Mouse (Mus musculus) thymus, postnatal 0 days (tissue): Measurements from ENCODE around the gene D10Jhu81e. TPM values are rescaled to one million over a fixed set of nuclear protein-coding genes. Genes with fewer than 3 reads are reported as not detected.
"Not testable (repeated sequence)": the region's sequence is repeated elsewhere in the genome, so short reads cannot be mapped to it uniquely, and the experiment has no call there.

ENCODE experiments used
- DNase-seq: peaks from one replicate; pipeline ENCODE4 v3.0.0-alpha.2; 2015; ENCODE audit warnings: low spot score
- polyA plus RNA-seq: library from polyadenylated mRNA; unstranded; fragments of >200 nt; fragmentation: Nextera tagmentation; extraction: Ambion mirVana; gene quantifications from 2 replicates; pipeline ENCODE4 v1.2.1, GENCODE M21; 2015

Gene D10Jhu81e
- 28.9 and 31.2 TPM in 2 replicates for polyA plus RNA-seq

DNA sequence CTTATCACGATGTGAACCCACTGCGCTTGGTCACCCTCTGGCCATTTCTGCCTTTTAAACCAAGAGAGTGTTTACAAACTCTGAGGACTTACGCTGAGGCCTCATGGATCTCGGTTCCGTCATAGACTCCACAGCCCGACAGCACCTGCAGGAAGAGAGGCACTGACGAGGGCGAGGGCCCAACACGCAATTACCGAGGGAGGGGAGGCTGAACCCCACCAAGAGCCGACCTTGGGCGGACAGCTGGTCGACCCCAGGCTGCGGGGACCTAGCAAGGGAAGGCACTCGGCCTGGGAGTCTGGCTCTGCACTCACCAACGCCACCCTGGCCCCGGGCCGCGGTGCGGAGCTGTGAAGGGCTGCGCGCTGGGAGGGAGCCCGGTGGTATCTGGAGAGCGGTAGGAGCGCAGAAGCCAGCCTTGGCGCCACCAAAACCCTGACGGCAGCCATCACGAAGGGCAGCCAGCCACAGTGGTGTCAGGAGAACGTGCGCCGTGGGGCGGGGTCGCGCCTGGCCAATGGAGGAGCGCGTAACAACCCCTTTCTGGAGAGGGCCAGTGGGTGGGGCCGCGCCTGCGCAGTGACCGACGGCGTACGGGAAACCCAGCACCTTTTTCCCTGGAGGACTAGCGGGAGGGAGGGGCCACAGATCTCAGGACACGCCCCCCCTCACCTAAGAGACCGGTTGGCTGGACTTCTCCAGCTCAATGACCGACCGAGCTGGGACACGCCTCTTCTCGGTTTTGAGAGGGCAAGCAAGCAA is at the start of gene D10Jhu81e:
D10Jhu81e (minus strand) TSS at position 502 of the 762 bp plus-strand sequence.
- peak; percentile 98 for DNase-seq

- DNase-seq = no peak
Measured at GRCm38 (mm10) chr10:78218576-78218975, 49.0 kb upstream of the D10Jhu81e start.

DNA sequence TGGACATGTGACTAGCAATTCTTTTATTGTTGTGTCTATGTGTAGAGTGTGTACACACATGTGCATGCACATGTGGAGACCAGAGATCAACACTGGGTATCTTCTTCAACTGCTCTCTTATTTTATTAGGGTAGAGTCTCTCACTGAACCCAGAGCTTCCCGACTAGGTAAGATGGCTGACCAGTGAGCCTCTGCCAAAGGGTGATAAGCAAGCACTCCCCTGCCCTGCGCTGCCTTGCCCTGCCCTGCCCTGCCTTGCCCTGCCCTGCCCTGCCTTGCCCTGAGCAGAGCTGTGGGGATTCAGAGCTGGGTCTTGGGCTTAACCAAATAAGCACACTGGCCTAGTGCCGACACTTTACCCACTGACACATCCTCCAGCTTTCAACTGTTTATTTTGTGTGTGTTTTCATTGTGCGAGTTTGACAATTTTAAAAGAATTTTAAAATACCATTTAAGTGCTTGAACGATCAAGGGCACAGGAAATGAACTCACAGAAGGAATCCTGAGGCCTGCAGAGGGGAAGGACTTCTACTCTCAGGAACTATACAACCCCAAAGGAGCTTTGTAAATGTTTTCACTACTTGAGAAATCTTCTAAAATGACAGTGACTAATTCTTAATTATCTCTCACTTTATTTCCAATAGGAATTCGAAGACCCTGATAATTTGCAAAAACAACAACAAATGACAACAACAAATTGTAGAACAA is 46.9 kb upstream of the D10Jhu81e start:
- DNase-seq = no peak

DNA sequence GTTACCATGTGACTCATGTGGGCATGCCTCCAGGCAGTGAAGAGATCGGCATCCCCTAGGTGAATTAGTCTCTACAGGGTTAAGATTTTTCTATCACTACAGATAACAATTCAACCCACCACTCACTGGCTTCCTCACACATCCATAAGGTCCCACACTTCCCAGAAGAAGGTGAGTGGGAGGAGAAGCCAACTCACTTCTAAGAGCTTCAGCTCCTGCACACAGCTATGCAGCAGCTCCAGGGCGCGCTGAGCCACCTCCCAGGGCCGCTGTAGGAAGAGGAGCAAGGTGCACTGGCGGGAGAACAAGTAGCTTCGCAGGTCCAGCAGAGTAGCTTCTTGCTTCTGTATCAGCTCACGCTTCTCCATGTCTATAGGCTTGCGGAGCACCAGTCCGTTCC is 44.8 kb upstream of the D10Jhu81e start:
- DNase-seq = no peak

DNA sequence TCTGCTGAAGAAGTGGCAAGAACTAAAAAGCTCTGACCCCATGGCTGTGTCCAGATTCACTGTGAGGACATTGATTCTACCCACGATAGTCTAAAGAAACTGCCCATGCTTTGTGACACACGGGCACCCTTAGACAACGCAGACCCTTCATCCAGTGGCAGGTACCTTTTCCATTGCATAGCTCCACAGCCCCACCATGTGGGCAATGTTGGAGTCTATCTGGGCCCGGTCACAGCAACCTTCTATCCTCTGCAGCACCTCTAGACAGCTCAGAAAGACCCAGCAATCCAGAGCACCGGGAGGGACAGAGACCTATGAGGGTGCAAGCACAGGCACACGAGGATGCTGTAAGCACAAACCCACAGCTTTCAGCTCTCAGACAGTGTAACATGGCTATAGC is 41.7 kb upstream of the D10Jhu81e start:
- peak; percentile 29 for DNase-seq

GRCm38 (mm10) chr10:78201182-78201581 is 31.6 kb upstream of the D10Jhu81e start:
- DNase-seq = no peak

- no peak for DNase-seq
Measured at GRCm38 (mm10) chr10:78192933-78193332, 23.4 kb upstream of the D10Jhu81e start.

GRCm38 (mm10) chr10:78186076-78186475 is 16.5 kb upstream of the D10Jhu81e start:
- not testable (repeated sequence) for DNase-seq

DNA sequence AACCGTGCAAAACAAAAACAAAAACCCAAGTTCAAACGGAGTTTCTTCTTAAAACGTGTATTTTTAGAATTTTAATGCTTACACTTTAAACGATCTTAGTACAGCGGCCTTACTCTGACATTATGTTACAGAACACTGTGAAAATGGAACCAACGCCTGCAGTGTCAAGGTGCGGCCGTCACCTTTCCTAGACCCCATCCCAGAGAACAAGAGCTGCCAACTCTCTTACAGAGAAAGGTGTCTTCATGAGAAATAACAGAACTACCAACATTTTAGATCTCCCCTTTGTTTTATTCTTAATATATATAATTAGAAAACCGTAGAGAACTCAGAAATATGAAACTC is 15.8 kb upstream of the D10Jhu81e start:
- DNase-seq = no peak

DNA sequence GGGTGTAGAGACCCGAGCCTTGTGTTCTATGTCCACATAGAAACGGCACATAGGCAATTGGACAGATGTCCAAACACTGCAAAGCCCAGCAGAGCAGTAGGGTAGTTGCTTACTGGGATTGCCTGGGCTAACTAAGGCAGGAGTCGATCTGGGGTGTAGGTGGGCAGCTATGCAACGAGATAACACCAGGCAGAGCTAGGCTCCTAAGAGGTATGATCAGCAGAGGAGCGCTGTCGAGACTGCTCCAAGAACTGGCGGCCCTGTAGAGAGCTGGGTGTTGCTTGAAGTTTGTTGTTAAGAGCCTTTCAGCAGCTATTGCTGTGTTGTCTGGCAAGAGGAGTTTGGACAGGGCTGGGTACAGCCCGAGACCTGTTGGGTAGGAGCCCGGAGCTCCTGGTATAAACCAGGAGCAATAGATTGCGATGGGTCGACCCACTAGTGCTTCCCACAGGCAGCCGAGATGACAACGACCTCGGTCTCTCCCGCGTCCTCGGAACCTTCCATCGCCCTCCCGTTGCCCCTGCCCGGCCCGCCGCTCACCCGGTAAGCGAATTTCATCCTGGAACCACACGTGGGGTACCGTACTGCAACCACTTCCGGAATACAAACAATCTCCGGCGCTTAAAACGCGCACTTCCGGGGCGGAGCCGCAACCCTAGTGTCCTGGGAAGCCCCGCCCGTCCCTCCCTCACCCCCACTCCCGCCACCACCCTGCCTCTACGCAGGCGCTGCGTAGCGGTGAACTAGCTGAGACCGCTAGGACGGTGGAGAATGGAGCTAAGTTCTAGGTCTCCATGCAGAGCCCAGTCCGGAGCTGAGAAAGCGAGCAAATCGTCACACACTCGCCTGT is 15.2 kb upstream of the D10Jhu81e start, which contains the start of gene Pwp2:
Pwp2 (minus strand) TSS at position 619 of the 850 bp plus-strand sequence.
- peak; percentile 95 for DNase-seq

DNA sequence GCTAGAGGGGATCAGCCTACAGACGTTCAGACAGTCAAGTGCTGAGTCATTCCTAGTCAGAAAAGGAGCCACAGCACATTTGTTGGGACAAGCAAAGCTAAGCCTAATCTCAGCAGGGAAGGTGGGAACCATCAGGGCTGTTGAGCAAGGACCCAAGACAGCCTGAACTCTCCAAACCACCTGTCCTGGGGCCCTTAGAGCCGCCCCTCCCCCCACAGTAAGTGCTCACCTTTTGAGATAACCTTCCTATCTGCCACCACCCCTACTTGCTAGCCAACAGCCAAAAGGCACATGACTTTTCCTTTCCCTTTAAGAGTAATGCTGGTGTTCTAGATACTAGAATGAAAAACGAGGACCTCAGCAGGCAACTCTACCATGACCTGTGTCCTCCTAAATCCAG is 14.0 kb upstream of the D10Jhu81e start:
- no peak for DNase-seq

DNA sequence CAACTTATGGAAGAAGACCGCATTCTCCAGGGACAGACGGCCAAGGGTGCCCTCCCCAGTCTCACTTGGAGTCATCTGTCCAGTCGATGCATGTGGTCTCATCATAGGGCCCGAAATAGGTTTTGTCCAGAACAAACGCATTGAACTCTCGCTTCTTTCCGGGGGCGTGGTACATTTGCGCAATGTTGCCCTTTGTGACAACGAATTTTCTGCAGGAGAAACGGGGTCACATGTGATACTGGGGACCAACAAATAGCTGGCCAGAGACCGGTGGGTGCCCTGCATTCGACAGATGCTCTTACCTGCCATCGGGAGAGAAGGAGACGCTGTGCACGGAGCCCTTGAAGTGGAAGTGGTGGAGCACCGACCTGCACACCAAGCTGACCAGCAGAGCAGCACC is 12.7 kb upstream of the D10Jhu81e start:
- no peak for DNase-seq

DNA sequence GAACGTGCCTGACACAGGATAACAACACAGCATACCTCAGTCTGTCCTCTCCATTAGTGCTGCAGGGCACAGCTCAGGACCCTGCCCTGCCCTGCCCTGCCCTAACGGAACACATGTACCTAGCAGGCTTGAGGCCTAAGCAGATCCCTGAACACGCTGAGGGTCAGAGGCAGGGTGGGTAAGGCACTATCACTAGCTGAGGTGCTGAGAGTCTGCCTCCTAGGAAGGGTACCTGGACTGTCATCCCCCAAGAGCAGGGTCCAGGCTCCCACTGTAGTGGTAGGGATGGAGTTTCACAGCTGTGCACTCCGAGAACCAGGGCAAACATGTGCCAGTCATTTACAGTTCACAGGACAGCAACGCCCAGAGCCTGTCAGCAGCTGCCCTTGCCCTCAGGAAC is 4.9 kb upstream of the D10Jhu81e start:
- DNase-seq = no peak

DNA sequence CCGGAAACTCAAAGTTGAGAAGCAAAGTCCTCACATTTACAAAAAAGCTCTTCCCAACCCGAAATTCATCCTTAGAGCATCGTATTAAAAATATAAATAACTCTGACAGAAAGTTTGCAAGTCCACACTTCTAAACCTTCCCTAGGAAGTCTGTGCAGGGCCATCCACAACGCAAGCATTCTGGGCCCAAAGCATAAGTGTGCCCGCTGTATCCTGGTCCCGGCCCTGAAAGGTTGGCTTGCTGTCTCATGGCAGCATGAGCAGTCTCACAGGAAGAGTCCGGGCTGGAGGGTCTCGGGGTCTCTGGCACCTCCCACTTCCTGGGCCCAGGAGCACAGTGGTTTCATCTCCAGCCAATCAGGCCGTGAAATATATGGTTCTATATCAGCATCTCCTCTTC is 2.0 kb upstream of the D10Jhu81e start:
- DNase-seq = no peak

DNA sequence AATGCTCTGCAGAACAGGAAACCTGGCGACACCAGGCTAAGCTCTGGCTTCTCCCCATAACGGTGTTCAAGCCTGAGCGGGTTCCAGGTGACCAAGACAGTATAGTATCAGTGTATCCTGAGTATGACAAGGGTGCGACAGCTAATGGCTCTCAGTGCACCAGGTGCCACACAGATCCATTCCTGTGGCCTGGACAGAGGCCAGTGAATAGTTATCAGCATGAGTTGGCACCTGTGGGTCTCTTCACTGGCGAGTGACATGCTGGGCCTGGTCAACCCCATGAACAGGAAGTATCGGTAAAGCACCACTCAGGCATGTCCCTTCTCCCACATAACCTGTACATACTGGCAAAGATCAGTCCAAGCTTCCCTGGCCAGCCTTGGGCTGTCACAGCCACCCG is 1.5 kb upstream of the D10Jhu81e start:
- no peak for DNase-seq

DNA sequence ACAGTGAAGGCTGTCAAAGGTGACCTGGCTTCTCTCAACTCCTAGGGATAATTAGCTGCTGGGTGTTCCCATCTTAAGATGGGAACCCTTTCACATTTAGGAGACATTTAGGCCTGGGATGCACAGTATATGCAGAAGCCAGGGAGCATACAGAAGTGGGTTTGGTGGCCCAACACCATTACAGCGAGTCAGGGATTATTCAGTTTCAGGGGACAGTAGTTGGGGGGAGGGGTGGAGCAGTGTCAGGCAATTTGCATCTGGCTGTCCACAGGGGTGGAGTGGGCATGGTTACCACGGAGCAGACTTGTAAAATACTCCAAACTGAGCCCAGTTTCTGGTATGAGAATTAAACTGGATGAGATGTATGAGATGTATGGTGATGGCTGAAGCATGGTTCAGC is 863 bp upstream of the D10Jhu81e start:
- no peak for DNase-seq

GRCm38 (mm10) chr10:78168792-78169191 is 790 bp downstream of the D10Jhu81e start:
- DNase-seq = no peak

GRCm38 (mm10) chr10:78167775-78168174 is 1.8 kb downstream of the D10Jhu81e start:
- no peak for DNase-seq

GRCm38 (mm10) chr10:78167333-78167732 is 2.2 kb downstream of the D10Jhu81e start:
- no peak for DNase-seq

- DNase-seq = no peak
Measured at GRCm38 (mm10) chr10:78165256-78166005, 4.2 kb downstream of the D10Jhu81e start.

DNA sequence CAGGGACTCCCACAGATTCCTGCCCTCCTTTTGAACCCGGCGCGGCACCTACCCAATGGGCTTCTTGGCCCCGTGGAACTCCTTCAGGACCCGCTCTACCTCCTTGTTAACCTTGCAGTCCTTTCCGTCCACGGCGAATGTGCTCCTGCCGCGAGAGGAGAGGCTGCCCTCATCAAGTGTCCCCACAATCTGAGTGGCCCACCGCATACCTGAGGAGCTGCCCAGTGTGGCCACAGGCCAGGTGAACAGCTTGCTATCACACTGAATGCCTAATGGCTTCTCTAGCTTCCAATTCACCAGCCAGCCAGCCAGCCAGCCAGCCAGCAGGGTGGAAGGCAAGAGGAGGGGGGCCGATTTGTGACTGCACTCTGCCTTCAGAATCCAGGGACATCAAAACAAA is 4.8 kb downstream of the D10Jhu81e start:
- DNase-seq = no peak
